Mouse (Mus musculus): Measurements from ENCODE around the gene Atp11a.

Atp11a gene

GRCm38 (mm10) chr8:12874194-12874791 lies 117.5 kb downstream of the Atp11a start:
- peak; percentile 38 for DNase-seq

DNA sequence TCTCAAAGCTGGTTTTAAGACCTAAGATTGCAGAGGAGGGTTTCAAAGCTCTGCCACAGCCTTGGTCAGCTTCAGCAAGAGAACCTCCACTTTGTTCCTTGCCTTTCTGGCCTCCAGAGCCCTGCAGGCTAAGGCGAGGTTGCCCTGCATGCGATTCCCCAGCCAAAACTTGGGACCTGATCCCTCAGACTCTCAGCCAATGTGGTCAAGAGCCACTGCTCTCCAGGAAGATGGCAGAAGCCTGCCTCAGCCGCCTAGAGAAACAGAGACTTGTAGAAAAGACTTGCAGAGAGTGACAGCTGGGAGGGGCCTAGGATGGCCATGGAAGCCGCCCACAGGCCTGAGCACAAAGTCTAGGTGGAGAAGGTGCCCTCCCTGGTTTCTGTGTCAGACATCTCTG lies 118.2 kb downstream of the Atp11a start:
- no peak for DNase-seq

- no peak for DNase-seq
Observed at GRCm38 (mm10) chr8:12877126-12877525, 120.3 kb downstream of the Atp11a start.

DNA sequence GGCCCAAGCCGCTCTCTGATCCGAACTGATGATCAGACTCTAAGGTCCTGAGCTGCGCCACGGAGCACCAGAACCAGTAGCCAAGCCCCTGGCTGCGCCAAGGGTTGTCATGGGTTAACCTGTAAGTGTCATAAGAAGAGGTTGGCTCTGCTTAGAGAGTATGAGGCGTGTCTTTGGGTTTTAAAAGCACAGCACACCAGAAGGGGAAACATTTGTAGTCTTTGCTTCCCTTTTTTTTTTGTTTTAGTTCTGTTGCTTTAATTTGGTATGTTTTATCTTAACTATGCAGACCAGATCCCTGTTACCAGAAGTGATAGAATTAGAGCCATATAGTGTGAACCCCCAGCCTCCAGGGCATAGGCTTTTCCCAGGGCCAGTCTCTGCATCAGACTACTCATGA lies 123.3 kb downstream of the Atp11a start:
- DNase-seq = no peak

GRCm38 (mm10) chr8:12883051-12884004 lies 126.5 kb downstream of the Atp11a start:
- no peak for DNase-seq

GRCm38 (mm10) chr8:12887772-12888435 lies 131.1 kb downstream of the Atp11a start:
- no peak for DNase-seq

DNA sequence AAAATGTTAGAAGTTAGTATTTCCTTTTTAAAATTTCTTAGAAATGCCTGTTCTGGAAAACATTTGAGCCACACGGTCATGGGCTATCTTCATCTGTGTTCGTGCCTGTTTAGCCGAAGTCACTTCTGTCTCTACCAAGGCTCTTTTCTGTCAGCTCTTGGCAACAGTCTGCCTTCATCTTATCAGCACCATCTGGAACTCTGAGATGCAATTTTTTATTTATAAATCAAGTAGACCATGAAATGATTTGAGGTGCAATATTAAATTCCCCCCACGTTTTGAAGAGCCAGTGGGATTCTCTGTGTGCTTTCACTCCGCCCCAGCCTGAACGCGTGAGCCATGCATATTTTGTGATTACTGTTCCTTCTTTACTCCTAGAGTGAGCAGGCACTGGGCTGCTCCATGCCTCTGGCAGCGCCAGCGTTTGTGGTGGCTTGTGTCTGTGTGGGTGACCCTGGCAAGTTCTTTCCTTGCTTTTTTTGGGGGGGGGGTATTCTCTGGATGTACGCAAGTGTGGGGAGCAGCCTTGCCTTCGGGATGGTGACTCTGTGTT lies 132.3 kb downstream of the Atp11a start:
- DNase-seq = no peak

DNA sequence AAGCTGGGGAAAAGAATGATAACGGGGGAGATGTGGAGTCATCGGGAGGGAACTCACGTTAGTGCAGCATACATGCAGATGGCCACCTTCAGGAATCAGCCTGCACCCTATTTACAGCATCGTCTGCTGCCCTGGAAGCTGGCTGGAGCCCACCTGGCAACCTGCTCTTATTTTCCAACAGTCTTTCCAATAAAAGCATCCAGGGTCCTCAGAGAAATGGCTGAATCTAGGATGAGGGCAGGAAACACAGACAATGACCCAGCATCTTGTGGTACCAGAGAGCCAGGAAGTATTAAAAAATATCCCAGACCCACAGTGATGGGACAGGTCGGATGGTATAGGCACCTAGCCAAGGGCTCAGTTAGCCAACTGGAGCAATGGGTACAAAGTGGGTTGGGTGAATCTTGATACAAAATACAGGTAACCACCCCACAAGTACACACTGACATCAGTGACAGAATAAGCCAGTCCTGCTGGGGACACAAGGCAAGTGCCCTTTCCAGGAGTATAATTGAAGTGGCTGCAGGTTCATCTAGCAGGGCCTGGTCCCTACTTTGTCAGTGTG lies 136.2 kb downstream of the Atp11a start:
- DNase-seq = no peak

GRCm38 (mm10) chr8:12893797-12894578 lies 137.2 kb downstream of the Atp11a start:
- DNase-seq = no peak

- no peak for DNase-seq
Observed at GRCm38 (mm10) chr8:12894783-12895534, 138.1 kb downstream of the Atp11a start.

DNA sequence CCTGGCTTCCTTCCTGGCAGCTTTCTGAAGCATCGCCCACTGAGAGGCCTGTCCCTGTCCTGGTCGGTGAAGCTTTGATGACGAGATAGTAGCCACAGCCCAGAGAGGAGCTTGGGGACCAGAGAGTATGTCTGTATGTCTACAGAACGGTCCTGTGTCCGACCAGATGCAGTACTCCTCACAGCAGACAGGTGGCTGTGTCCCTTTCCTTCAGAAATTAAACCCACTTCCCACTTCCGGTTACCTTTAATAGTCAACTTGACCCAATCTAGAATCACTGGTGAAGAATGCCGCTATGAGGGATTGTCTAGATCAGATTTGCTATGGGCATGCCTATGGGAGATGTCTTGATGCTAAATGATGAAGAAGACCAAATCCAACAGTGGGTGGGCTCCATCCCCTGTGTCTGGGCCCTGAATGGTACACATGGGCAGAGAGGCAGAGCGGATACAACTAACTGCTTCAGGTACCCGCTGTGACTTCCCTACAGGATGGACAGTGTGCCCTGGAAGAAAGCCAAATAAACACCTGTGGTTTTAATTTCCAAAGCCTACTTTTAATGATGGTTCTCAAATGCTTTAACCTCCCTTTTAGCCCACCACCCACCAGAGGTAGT lies 138.8 kb downstream of the Atp11a start:
- no peak for DNase-seq

GRCm38 (mm10) chr8:12896494-12897373 lies 139.9 kb downstream of the Atp11a start:
- DNase-seq = peak; percentile 59

DNA sequence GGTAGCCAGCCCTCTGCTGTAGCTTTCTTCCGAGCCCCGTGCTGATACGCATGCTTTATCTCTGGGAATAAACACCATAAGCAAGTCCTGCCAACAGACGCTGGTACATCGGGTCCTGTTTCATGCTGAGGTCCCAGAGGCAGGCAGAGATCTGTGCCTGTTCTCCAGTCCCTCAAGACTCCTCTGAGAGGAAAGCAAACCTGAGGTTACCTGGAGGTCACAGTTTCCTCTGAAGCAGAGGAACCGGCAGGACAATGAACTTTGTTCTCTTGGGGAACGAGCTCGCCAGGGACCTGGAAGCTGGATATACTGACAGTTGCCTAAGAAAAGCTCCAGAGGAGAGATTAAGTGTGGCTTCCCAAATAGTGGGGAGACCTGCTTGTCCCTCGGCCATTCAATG lies 141.0 kb downstream of the Atp11a start:
- DNase-seq = no peak

DNA sequence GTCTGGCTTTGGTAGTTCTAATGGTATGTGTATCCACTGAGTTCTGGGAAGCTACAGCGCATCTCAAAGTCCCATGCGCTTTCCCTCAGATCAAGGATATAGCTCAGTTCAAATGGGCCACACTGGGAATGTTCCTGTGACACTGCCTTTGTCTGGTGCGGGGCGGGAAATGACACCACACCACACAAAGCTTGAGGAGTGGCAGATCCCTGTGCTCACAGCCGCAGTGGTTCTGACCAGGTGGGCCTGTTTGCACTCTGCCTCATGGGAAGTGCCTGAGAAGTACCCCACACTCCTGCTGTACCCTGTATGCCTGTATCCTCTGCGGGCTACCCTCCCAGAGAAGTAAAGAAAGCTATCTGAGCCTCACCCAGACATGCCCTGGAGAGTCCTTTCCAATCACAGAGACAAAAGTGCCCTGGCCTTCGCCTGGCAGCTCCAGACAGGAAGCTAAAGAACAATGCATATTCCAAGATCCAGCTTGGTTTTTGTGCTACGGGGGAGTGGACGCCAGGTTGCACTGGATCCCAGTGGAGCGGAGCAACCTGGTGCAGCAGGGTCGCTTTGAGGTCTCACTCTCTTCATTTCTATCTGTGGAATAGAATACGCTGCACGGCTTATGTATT lies 147.1 kb downstream of the Atp11a start:
- DNase-seq = no peak

DNA sequence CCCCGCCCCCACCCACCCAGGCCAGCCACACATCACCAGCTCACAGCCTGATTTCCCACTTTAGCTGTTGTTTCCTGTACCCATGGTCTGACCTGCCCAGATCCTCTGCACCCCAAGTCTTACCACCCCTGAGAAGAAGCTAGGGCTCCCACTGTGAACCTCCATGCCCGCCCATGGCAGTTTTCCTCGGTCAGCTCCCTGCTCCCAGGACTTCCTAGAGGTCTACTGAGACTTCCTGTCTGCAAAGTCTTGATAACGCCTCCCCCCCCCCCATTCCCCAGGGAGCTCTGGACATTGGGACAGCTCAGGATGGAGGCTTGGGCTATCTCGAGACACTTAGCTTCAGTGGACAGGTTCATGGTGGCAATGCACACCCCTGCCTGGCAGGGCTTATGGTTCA lies 148.3 kb downstream of the Atp11a start:
- no peak for DNase-seq

DNA sequence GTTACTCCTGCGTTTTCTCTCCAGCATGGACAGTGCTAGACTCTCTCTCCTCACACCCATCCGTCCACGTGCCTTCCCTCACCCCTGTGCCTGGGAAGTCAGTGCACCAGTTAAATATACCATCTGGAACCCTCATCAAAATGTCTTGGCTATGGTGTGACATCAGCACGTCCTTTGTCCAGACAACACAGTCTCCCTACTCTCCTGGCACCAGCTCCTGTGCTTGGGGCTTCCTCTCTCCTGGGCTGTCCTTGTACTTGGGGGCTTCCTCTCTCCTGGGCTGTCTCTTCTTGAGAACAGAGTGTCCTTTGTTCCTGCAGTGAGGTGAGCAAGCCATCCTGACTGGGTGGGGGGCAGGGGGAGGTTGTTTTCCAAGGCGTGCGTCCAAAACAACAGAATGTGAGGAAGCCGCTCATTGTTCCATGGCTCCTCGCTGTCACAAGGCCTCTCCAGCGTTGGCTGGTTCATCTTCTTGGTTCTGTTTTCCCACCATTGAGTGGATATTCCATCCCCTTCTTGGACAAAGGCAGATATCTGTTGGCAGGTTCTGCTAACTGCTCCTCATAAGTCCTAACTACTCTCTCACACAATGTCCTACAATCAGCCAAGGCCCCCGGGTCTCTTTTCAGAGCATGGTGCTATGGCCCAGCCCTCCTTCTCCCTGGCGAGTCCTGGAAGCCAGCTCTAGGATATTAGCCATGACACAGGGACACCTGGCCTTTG lies 148.9 kb downstream of the Atp11a start:
- DNase-seq = no peak

GRCm38 (mm10) chr8:12906597-12906996 lies 149.8 kb downstream of the Atp11a start:
- no peak for DNase-seq

DNA sequence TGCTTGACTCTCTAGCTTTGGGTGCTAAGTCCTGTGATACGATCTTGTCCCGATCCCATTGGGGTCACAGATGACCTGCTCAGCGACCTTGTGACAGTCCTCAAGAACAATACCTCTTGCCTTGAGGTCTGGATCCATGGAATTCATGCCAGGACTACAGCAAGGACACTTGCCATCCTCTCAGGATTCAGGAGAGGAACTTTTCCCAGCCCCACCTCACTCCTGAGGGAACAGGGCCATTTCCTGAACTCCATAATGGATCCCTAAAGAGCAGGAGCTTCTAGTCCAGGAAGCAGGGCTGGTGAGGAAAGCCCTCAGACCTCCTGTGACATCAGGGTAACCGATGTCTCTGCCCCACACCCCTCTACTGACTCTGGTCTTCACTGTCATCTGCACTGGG lies 150.9 kb downstream of the Atp11a start:
- no peak for DNase-seq

GRCm38 (mm10) chr8:12912011-12912410 lies 155.2 kb downstream of the Atp11a start:
- DNase-seq = no peak
